Mouse (Mus musculus) heart, adult 9 months (tissue): ENCODE data around the gene Ddb1.

Source experiments
- DNase-seq, 2 experiments: peaks; one replicate each; pipeline ENCODE4 v3.0.0; 2022; ENCODE audit warnings: low spot score in 2 of 2

The Ddb1 gene

DNA sequence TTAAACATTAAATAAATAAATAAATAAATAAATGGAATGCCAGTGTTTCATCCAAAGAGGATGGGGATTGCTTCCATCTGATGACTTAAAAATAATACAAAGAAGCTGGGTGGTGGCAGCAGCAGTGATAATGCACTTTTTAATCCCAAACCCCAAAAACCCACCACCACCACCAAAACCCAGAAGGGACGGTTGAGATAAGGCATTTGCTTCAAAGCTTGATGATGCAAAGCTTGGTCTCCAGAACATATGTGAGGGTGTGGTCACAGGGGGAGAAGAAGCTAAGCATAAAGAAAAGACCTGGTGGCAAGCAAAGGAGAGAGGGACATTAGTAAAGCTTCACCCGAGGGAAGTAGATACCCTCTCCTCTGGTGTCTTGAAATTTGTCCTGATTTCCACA lies 56.8 kb downstream of the Ddb1 start:
- DNase-seq = no peak

DNA sequence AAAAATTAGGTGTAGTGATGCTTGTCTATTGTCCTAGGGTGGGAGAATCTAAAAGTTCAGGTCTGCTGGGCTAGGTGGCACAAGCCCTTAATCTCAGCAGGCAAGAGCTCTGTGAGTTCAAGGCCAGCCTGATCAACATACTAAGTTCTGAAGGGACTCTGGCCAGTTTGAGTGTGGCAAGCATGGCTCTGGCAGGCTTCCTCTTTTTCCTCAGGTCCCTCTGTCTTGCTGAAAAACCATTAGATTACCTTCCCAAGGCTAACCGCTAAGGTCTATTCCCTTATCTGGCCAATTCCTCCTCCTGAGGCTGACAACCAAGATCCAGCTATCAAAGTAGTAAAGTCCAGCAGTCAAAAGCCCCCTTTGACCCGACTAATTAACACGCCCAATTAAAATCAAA lies 57.5 kb downstream of the Ddb1 start:
- no peak for DNase-seq

DNA sequence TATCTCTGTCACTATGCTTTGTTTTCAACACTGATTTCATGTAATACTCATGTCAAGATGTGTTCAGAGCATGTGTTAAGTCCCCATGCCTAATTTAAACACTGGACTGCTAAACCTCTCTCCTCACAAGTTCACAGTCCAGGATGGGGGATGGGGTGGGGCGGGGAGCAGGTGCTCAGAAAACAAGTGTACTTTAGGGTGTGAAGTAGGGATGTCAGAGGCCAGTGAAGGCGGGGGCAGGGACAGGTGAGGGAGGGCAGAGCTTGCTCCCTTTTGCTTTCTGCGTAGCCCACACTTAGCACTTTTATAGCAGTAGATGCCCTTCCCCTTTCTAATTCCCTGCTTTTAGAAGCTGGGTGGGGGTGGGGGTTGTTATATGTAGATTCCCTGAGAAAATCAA lies 60.0 kb downstream of the Ddb1 start:
- no peak for DNase-seq

DNA sequence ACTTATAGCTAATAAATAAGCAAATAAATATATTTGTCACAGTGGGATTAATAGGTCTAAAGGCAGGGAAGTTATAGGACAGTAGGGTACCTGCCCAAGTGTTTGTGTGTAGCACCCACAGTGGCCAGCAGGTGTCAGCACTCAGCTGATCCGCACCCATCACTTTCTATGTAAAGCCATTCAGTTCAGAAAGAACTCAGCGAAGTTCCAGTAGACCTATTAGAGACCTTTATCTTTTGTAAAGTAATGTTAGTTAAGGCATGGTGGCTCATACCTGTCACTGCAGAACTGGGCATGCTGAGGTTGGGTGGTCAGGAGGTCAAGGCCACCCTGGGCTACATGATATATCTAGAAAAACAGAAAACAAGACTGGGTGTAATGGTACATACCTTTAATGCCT lies 60.4 kb downstream of the Ddb1 start:
- peak; percentile 21 to 29 for DNase-seq

DNA sequence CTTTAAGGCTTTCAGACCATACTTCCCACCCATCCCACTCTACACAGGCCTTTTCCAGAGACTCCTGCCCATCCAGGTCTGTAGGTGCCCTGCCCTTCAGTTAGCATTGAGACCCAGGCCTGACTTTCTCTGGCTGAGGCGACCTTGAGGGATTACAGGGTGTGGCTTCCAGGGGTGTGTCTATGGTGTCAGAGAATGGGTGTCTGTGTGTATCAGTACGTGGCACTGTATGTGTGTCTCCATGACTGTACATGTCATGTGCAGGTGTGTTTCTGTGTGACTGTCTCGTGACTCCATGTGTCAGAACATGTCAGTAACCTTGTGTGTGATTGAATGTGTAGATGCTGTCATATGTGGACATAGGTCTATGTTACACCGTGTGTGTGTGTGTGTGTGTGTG lies 66.2 kb downstream of the Ddb1 start:
- no peak for DNase-seq

GRCm38 (mm10) chr19:10671854-10672417 lies 66.8 kb downstream of the Ddb1 start:
- no peak for DNase-seq

DNA sequence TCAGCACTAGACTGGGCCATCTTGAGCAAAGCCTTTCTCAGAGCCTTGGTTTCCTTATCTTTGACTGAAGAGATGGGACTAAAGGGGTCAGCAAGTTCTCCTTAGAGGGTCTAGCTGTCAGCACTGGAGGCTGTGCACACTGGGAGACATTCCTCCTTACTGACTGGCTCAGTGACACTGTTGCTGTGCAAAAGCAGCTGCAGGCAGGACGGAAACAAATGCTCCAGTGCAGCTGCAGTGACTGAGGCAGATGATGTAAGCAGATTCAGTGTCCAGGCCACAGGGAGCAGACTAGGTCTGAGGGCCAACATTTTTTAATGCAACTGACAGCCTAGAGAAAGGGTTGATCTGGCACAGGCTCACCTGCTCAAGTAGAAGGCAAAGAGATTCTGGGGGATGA lies 68.1 kb downstream of the Ddb1 start:
- DNase-seq = no peak

DNA sequence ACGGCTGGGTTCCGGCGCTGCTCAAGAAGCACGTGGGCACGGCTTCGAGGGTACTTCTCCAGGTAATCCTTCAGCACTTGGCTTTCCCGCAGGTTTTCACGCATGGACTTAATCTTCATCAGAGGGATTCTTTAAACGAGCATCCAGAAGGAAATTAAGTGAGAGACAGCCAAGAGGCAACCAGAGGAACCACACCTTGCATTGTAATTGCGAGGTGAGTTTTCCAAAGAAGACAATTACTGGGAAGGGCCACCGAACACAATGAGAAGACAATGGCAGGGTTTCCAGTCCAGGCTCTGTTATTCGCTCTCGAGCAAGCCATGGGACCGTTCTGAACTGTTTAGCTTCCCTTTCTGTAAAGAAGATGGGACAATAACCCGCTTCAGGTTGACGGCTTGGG lies 71.5 kb downstream of the Ddb1 start:
- DNase-seq = no peak

DNA sequence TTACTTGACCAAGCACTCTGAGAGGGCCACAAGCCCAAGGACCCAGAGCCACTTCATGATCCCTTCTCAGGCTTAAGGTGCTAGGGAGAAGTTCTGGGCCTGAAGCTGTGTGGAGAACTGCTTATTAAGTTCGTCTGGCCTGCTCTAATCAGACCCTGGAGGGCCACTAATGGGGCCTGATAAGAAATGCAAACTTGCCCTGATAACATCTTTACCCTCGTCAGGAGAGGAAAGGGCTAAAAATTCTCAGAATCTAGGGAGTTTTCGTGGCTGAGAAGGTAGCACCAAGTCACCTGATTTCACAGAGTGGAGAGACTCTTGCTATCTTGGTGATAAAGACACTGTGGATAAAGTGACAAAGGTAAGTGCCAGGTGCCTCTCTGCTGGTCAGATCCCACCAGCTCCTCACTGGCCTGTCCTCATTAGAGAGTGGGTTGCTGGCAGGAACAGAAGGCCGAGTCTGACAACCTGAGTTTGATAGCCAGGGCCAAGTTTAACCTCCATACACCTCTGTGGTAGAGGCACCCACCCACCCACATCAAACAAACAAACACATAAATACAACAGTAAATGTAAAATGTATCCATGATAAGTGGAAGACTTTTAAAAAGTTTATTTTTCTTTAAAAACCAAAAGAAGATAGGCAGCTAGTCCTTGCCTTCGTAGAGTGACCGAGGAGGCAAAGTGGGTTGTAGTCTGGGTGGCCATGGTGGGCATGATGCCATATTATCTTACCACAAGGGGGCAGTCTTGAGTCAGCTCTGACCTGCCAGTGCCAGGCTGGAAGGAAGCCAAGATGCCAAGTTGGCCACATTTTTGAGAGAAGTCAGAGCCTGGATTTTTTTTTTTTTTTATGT lies 73.0 kb downstream of the Ddb1 start, which contains the start of gene Pga5:
Gene Pga5 (minus strand): TSS at position 157 of the 857 bp plus-strand sequence.
- peak; percentile 63 to 70 for DNase-seq

- no peak for DNase-seq
Measured at GRCm38 (mm10) chr19:10678772-10679067, 73.6 kb downstream of the Ddb1 start.
